Comparison of ENCODE assay signal across 23 mouse cellular contexts in genomic region chr7:130836066-130836465, GRCm38 (mm10). TPM values are rescaled to one million over a fixed set of nuclear protein-coding genes. Genes with fewer than 3 reads are reported as not detected.
DNase-seq lines count a peak whose midpoint lies in the region; ATAC-seq and TF ChIP-seq lines count a peak whose summit lies in the region.
"Had no signal": no experiment of that assay in that cellular context is flagged by ENCODE, and none has a peak within 500 bp of the region (broad histone marks: within the 10 kb centered on the region; RNA-seq: fewer than 3 reads in every experiment).

No protein-coding gene starts in this region.

- H3K36me3 ChIP-seq in liver, adult 2 months (ENCODE audit: control insufficient read depth, insufficient read depth, low read length), result no peaks in the 10 kb centered on the region
- no peaks in the 10 kb centered on the region for H3K36me3 ChIP-seq in liver, embryonic 11.5 days (ENCODE audit: control insufficient read depth, insufficient read depth, low read length)
- H3K36me3 ChIP-seq: embryonic facial prominence, embryonic 10.5 days; heart, embryonic 13.5 days; hindbrain, embryonic 12.5 days; limb, embryonic 15.5 days; midbrain, embryonic 15.5 days had no signal

- no peak overlapping the region for H3K9ac ChIP-seq in liver, adult 2 months (ENCODE audit: low read depth, low read length)
- H3K9ac ChIP-seq in liver, embryonic 11.5 days (ENCODE audit: low read depth, low read length), result no peak overlapping the region
- H3K9ac ChIP-seq: forebrain, postnatal 0 days; heart, embryonic 13.5 days; hindbrain, embryonic 12.5 days; limb, embryonic 15.5 days; midbrain, embryonic 15.5 days had no signal

- no peak for TF ChIP-seq CTCF in liver, adult 2 months (IDR thresholded peaks at IDR 0.05; ENCODE audit: low read depth, low read length)

- ATAC-seq in cerebellum, adult (ENCODE audit: insufficient number of reproducible peaks, low FRiP score, low TSS enrichment), result no peak
- no peak for ATAC-seq in liver, embryonic 11.5 days (replicated peaks; ENCODE audit: low FRiP score)
- ATAC-seq: forebrain, postnatal 0 days; midbrain, embryonic 15.5 days had no signal

- no peaks in the 10 kb centered on the region for H3K27me3 ChIP-seq in liver, adult 2 months (ENCODE audit: control insufficient read depth, insufficient read depth, low read length)
- peaks cover 2% of the 10 kb centered on the region; the same call in 1 of the 2 replicates for H3K27me3 ChIP-seq in liver, embryonic 11.5 days (replicated peaks; ENCODE audit: control insufficient read depth, insufficient read depth, low read length)
- H3K27me3 ChIP-seq: limb, embryonic 15.5 days; midbrain, embryonic 15.5 days had no signal

- no peak overlapping the region for H3K4me3 ChIP-seq in liver, adult 2 months (ENCODE audit: insufficient read depth, low read depth, low read length)
- H3K4me3 ChIP-seq in liver, embryonic 11.5 days (ENCODE audit: low read depth, low read length), result no peak overlapping the region
- H3K4me3 ChIP-seq: embryonic facial prominence, embryonic 10.5 days; heart, embryonic 13.5 days; hindbrain, embryonic 12.5 days; limb, embryonic 15.5 days; megakaryocyte, embryonic 14.5 days; midbrain, embryonic 15.5 days; myocyte had no signal

- DNase-seq in cerebellum, adult 9-11 months, result peak; percentile 42
- DNase-seq in liver, adult 2 months (ENCODE audit: extremely low read depth, low read depth, low spot score), result peak; percentile 22
- no peak for DNase-seq in liver, embryonic 11.5 days (ENCODE audit: low spot score)
- peak; percentile 61 for DNase-seq in kidney, adult 9 months
- peak; percentile 34 to 73 for DNase-seq in kidney, postnatal 25 days
- DNase-seq in layer of hippocampus, adult 8-10 months (ENCODE audit: low spot score in 2 of 2), result no peak
- DNase-seq in heart, adult 8-10 months (ENCODE audit: low spot score), result no peak
- DNase-seq: cerebellum, adult 11 months; gastrocnemius, postnatal 14 days; heart, adult 18-20 months; lung, adult 2 months; lung, postnatal 14 days; thymus, adult 18-20 months; thymus, postnatal 36 days had no signal

- no peak overlapping the region for H3K4me2 ChIP-seq in liver, embryonic 11.5 days
- H3K4me2 ChIP-seq: heart, embryonic 13.5 days; limb, embryonic 15.5 days had no signal

- no peaks in the 10 kb centered on the region for H3K9me3 ChIP-seq in liver, embryonic 11.5 days (ENCODE audit: control insufficient read depth, low read length)
- H3K9me3 ChIP-seq: embryonic facial prominence, embryonic 10.5 days; heart, embryonic 13.5 days; hindbrain, embryonic 12.5 days; limb, embryonic 15.5 days; megakaryocyte, embryonic 14.5 days; midbrain, embryonic 15.5 days had no signal

- H3K79me2 ChIP-seq in liver, adult 2 months (ENCODE audit: control insufficient read depth, insufficient read depth, low read length), result no peaks in the 10 kb centered on the region

- 37% methylated on average over 9 of the region's 9 CpGs for WGBS in liver, adult 2 months
- 77% methylated on average over 9 of the region's 9 CpGs for WGBS in liver, embryonic 11.5 days

- peaks cover 13% of the 10 kb centered on the region; the same call in 1 of the 2 replicates for H3K4me1 ChIP-seq in liver, adult 2 months (ENCODE audit: control insufficient read depth, insufficient read depth, low read length)
- H3K4me1 ChIP-seq in liver, embryonic 11.5 days (replicated peaks; ENCODE audit: control insufficient read depth, insufficient read depth, low read length), result peaks cover 3% of the 10 kb centered on the region
- H3K4me1 ChIP-seq: megakaryocyte, embryonic 14.5 days had no signal

- TF ChIP-seq POLR2A in liver, adult 2 months (IDR thresholded peaks at IDR 0.05; ENCODE audit: extremely low read depth, insufficient read depth, low read length), result no peak

- no peak overlapping the region for H3K27ac ChIP-seq in liver, adult 2 months (replicated peaks; ENCODE audit: insufficient read depth, low read depth, low read length)
- no peak overlapping the region for H3K27ac ChIP-seq in liver, embryonic 11.5 days (ENCODE audit: low read depth, low read length)
- H3K27ac ChIP-seq: limb, embryonic 15.5 days had no signal

RNA-seq across cellular contexts. Expression of gene Plekha1, which starts 29.5 kb away (rescaled TPM):
- total RNA-seq in liver, adult 2 months (2014; rRNA removed), result 7.0 and 9.3 TPM in 2 replicates
- 4.3 and 5.6 TPM in 2 replicates for polyA plus RNA-seq in liver, adult 2 months (2012; rRNA removed)
- polyA plus RNA-seq in liver, embryonic 11.5 days (2014; fragmentation: Nextera tagmentation; extraction: Ambion mirVana), result 18.4 and 20.1 TPM in 2 replicates
- total RNA-seq in layer of hippocampus, adult 8-10 months (2022), result 10 to 100 TPM; 87.2 to 97.4 (median 91.8) TPM
- 10 to 100 TPM; 36.3 to 39.0 (median 38.1) TPM for total RNA-seq in heart, adult 8-10 months (2022)

Comparison
In these comparisons a context has a peak if more than half of its experiments do, and no peak if none do; other contexts are left out.
1. DNase-seq: peak in cerebellum, adult 9-11 months (single experiment), liver, adult 2 months (single experiment), kidney, adult 9 months (single experiment) and kidney, postnatal 25 days (2 of 2); none in liver, embryonic 11.5 days (single experiment), layer of hippocampus, adult 8-10 months (0 of 2) and heart, adult 8-10 months (single experiment).